Mouse (Mus musculus): ENCODE measurements around the gene Mov10. TPM values are rescaled to one million over a fixed set of nuclear protein-coding genes. Genes with fewer than 3 reads are reported as not detected.
A peak's percentile ranks its signal among the peaks of the same experiment; 100 is the strongest.
"Not testable (repeated sequence)": the region's sequence is repeated elsewhere in the genome, so short reads cannot be mapped to it uniquely, and the experiment has no call there.

Gene Mov10
- total RNA-seq, 2 experiments from 2014 or later, result 9.3 to 9.7 TPM

DNA sequence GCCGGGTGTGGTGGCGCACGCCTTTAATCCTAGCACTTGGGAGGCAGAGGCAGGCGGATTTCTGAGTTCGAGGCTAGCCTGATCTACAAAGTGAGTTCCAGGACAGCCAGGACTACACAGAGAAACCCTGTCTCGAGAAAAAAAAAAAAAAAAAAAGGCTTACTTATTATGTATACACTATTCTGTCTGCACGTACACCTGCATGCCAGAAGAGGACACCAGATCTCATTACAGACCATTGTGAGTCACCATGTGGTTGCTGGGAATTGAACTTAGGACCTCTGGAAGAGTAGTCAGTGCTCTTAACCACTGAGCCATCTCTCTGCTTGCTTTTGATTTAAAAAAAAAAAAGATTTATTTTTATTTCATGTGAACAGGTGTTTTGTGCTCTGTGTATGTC is 5.1 kb downstream of the Mov10 start:
- DNase-seq (ENCODE audit: extremely low spot score in 1 of 2, low spot score in 2 of 2); intact Hi-C loops (cut with DNase I): not testable (repeated sequence)

GRCm38 (mm10) chr3:104812254-104812653 is 6.1 kb downstream of the Mov10 start:
- DNase-seq (ENCODE audit: extremely low spot score in 1 of 2, low spot score in 2 of 2), result no peak
- intact Hi-C loops (cut with DNase I), result no loop called here

GRCm38 (mm10) chr3:104811752-104812151 is 6.6 kb downstream of the Mov10 start:
- DNase-seq (ENCODE audit: extremely low spot score in 1 of 2, low spot score in 2 of 2), result no peak
- intact Hi-C loops (cut with DNase I), result no loop called here

GRCm38 (mm10) chr3:104805539-104805938 is 12.8 kb downstream of the Mov10 start:
- intact Hi-C loops (cut with DNase I), result no loop called here
- peak in 1 of 2 experiments; percentile 40 for DNase-seq (ENCODE audit: extremely low spot score in 1 of 2, low spot score in 2 of 2)

DNA sequence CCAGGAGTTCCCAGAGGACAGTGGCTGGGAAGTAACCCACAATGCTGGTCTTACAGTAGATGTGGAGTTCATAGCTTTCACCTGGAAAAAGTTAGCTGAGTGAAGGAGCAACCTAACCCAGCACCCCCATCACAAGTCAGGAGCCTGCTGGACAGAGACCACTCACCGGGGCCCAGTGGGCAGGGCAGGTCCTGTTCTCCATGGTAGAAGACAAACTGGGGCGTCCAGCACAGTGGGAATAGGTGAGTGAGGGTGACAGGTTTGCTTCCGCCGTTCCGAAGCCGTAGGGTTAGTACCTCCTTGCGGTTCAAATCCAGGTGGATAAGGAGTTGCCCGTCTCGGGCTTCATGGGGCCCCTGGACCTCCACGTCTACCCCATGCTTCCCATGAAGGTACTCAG is 14.1 kb downstream of the Mov10 start:
- DNase-seq (ENCODE audit: extremely low spot score in 1 of 2, low spot score in 2 of 2), result no peak
- intact Hi-C loops (cut with DNase I), result no loop called here

DNA sequence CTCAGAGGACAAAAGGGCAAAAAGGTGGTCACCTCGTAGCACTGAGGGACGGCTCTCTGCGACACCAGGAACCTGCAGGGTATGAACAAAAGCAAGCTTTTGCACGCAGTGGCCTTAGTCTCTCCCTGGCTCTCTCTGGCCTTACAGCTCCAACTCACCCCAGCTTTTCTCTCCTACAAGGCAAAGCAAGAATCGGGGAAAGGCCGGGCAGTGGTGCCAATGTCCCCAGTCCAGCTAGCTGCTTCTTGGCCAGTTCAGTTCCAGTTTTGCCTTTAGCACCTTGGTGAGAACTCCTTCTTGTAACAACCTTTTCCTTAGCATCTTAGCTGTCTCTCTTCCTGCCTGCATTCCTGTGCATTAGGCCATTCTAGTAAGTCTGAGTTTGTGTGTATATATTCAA is 16.9 kb downstream of the Mov10 start:
- DNase-seq (ENCODE audit: extremely low spot score in 1 of 2, low spot score in 2 of 2), result no peak
- intact Hi-C loops (cut with DNase I), result no loop called here

- no peak for DNase-seq (ENCODE audit: extremely low spot score in 1 of 2, low spot score in 2 of 2)
- intact Hi-C loops (cut with DNase I), result no loop called here
Observed at GRCm38 (mm10) chr3:104800681-104801080, 17.7 kb downstream of the Mov10 start.

DNA sequence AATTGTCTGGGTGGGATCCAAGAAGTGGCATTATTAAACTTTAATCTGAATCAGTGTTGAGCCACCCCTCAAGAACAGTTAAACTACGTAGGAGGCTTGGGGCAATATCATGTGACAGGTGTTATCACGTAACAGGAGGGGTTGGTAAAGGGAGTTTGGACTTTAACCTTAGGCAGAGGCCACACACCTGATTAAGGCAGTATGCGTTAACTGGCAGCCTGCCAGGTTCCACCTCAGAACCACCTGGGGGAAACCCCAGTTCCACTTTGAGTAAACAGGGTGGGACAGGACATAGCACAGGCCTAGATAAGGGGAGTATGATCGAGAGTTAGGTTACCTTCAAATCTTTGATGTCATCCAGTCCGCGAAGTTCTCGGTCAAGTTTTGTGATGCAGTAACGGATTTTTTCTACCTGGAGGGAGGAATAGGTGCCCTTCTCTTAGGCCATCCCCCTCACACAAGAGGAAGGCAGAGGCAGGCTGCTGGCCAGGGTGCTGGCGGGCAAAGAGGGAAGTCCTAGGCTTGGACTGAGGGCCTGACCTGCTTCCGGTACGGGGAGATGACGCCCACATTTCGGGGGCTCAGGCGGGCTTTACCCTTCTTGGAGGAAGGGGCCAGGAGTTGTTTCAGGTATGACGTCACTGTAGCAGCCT is 21.8 kb downstream of the Mov10 start:
- intact Hi-C loops (cut with DNase I), result no loop called here
- peak in 1 of 2 experiments; percentile 37 for DNase-seq (ENCODE audit: extremely low spot score in 1 of 2, low spot score in 2 of 2)

DNA sequence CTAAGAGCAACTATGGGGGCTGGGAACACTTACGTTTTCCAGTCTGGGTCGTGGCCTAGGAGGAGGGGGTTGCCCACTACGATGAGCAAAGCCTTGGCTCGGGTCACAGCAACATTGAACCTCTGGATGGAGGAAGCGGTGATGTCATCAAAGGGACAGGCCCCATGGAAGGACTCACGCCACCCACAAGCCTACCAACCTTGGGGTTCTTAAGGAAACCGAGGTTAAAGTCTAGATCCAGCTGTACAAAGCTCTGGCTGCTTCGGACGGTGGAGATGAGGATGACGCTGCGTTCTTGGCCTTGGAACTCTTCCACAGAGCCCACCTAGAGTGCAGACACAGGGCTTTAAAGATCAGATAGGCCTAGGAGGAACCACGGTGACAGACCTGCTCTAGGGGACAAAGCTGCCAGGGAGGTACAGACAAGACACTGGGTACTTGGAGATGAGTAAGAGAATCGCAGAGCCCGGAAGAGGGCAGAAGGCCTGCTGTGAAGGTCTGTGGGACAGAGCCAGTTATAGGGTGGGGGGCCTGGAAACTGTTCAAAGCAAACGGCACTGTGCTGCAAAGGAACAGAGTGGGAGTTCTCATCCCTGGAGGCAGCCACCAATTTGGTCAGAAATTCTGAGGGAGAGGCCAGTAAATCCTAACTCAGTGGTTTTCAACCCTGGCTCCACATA is 22.6 kb downstream of the Mov10 start:
- intact Hi-C loops (cut with DNase I), result no loop called here
- DNase-seq (ENCODE audit: extremely low spot score in 1 of 2, low spot score in 2 of 2), result peak in 1 of 2 experiments; percentile 24

- intact Hi-C loops (cut with DNase I), result no loop called here
Observed at GRCm38 (mm10) chr3:104794953-104795470, 23.4 kb downstream of the Mov10 start.

GRCm38 (mm10) chr3:104793871-104794828 is 24.2 kb downstream of the Mov10 start:
- DNase-seq (ENCODE audit: extremely low spot score in 1 of 2, low spot score in 2 of 2), result peak; percentile 74 to 96
- intact Hi-C loops (cut with DNase I), result no loop called here

More at GRCm38 (mm10) chr3:104794953-104795470, 23.4 kb downstream of the Mov10 start:
- peak in 1 of 2 experiments; percentile 27 for DNase-seq (ENCODE audit: extremely low spot score in 1 of 2, low spot score in 2 of 2)

DNA sequence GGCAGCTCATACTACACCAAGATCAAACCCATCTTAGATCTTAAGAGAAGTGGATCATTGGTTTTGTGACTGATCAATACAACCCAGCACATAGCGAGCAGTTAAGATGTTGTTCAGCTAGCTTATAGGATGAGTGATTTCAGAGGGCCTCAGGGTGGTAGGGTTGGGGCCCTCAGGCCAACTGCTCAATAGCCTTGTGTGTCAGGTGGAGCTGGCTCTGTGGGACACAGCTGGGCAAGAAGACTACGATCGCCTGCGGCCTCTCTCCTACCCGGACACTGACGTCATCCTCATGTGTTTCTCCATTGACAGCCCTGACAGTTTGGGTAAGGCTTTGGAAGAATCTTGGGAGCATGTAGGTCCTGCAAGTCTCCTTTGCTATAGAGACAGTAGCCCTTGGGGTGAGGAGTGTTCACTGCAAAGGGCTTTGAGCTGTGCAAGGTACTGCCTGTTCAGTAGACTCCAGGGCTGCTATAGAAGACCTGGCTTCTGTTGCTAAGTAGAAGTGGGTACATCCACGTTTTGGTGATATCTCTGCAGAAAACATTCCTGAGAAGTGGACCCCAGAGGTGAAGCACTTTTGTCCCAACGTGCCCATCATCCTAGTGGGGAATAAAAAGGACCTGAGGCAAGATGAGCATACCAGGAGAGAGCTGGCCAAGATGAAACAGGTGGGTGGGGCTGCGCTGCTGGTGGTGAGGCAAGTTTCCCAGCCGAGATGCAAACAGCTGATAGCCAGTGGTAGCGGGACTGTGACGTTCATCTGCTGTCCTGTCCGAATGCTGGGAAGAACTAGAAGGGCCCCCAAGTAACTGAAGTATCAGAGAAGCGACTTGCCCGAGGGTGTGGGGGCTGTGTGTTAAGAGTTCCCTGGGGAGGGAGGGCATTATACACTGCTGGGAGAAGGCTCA is 25.7 kb downstream of the Mov10 start:
- peak in 1 of 2 experiments; percentile 41 for DNase-seq (ENCODE audit: extremely low spot score in 1 of 2, low spot score in 2 of 2)
- intact Hi-C loops (cut with DNase I), result no loop called here

- no peak for DNase-seq (ENCODE audit: extremely low spot score in 1 of 2, low spot score in 2 of 2)
- intact Hi-C loops (cut with DNase I), result no loop called here
Observed at GRCm38 (mm10) chr3:104791671-104792070, 26.7 kb downstream of the Mov10 start.

GRCm38 (mm10) chr3:104791017-104791416 is 27.3 kb downstream of the Mov10 start:
- DNase-seq (ENCODE audit: extremely low spot score in 1 of 2, low spot score in 2 of 2), result peak in 1 of 2 experiments; percentile 54
- intact Hi-C loops (cut with DNase I), result no loop called here

DNA sequence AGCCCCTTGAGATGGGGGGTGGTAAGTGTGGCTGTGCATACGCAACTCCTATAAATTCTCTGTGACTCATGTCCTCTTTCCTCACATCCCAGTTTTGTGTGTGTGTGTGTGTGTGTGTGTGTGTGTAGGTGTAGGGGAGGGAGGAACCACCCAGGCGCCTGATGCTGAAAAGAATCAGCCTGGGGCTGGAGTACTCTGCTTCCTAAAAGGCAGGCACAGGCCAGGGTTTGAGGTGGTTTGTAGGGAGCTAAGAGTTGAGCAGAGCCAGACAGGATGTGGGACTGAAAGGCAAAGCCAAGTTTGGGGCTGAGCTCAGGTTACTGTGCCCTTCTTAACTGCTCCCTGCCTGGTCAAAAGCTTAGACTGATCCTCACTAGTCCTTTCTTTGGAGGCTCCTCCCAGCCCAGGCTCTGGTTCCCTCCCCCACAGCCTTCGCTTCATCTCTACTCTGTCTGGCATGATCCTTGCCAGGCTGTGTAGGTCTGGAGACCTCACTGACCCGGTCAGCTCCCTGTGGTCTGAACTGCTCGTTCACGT is 27.9 kb downstream of the Mov10 start:
- peak in 1 of 2 experiments; percentile 65 for DNase-seq (ENCODE audit: extremely low spot score in 1 of 2, low spot score in 2 of 2)
- intact Hi-C loops (cut with DNase I), result no loop called here

DNA sequence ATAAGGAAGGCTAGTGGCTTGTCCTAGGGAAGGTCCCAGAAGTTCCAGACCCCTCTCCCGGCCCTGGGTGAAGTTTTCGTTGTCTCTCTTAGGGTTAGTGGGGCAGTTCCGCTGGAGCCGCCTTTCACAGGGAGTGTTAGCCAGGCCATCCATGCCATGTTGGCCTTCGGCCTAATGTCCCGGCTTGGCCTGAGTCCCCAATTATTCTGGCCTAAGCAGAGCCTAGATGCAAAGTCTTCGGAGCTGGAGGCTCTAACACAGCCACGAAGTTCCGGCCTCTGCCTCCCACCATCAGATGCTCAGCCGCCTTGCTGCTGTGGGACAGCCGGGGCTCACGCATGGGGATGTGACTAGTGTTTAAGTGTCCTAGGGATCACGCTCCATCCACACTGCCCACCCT is 28.5 kb downstream of the Mov10 start:
- DNase-seq (ENCODE audit: extremely low spot score in 1 of 2, low spot score in 2 of 2), result no peak
- intact Hi-C loops (cut with DNase I), result no loop called here

DNA sequence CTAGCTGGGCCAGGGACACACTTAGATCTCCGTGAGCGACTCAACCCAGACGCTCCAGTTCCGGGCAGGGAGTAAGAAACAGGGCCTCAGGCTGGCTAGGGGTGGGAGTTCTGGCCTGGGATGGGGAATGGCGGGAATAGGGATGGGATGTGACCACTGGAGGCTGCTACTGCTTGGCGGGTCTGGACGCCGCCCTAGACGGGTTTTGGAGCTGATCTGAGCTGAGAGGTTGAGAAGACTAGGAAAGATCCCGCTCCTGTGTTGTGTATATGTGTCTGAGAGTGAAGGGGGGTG is 29.1 kb downstream of the Mov10 start:
- no peak for DNase-seq (ENCODE audit: extremely low spot score in 1 of 2, low spot score in 2 of 2)
- intact Hi-C loops (cut with DNase I), result no loop called here

Data from left cerebral cortex, postnatal 10 days (tissue).